Mouse (Mus musculus) cerebral cortex, adult 2 months (tissue): ENCODE results near the gene Tmem88b.

Experiments
- WGBS: fragments of 180-500 bp; shearing (Covaris S2); methylation state at CpG from one replicate; pipeline ENCODE4 v1.1.7; 2018; 5-methylcytosine and 5-hydroxymethylcytosine counted together

The Tmem88b gene

GRCm38 (mm10) chr4:155788833-155789232 lies 3.2 kb upstream of the Tmem88b start:
- WGBS, result 86% methylated on average over 4 of the region's 4 CpGs

- WGBS, result 71% methylated on average over 3 of the region's 3 CpGs
These were observed 2.6 kb upstream of the Tmem88b start for GRCm38 (mm10) chr4:155788300-155788699.

GRCm38 (mm10) chr4:155785246-155785645 lies 428 bp downstream of the Tmem88b start:
- WGBS, result 77% methylated on average over 10 of the region's 10 CpGs

- under 1% methylated on average over 52 of the region's 52 CpGs for WGBS
These were observed 1.5 kb downstream of the Tmem88b start for GRCm38 (mm10) chr4:155784081-155784701.

GRCm38 (mm10) chr4:155783486-155784080 lies 2.1 kb downstream of the Tmem88b start:
- WGBS, result 16% methylated on average over 16 of the region's 16 CpGs

GRCm38 (mm10) chr4:155780895-155781294 lies 4.8 kb downstream of the Tmem88b start:
- WGBS, result 43% methylated on average over 6 of the region's 6 CpGs

GRCm38 (mm10) chr4:155779498-155779897 lies 6.2 kb downstream of the Tmem88b start:
- 62% methylated on average over 4 of the region's 4 CpGs for WGBS

- 75% methylated on average over 2 of the region's 2 CpGs for WGBS
These were observed 7.9 kb downstream of the Tmem88b start for GRCm38 (mm10) chr4:155777816-155778215.

GRCm38 (mm10) chr4:155776704-155777335 lies 8.9 kb downstream of the Tmem88b start:
- 61% methylated on average over 2 of the region's 2 CpGs for WGBS

- WGBS, result 70% methylated on average over 3 of the region's 3 CpGs
These were observed 9.8 kb downstream of the Tmem88b start for GRCm38 (mm10) chr4:155775855-155776254.

GRCm38 (mm10) chr4:155774971-155775740 lies 10.5 kb downstream of the Tmem88b start:
- WGBS, result 10% methylated on average over 9 of the region's 9 CpGs

- WGBS, result 1% methylated on average over 35 of the region's 35 CpGs
These were observed 11.4 kb downstream of the Tmem88b start, which contains the start of gene Vwa1 for GRCm38 (mm10) chr4:155774280-155774754. Vwa1 (minus strand) TSS chr4:155774698.

GRCm38 (mm10) chr4:155773335-155774078 lies 12.2 kb downstream of the Tmem88b start:
- 54% methylated on average over 5 of the region's 5 CpGs for WGBS

GRCm38 (mm10) chr4:155772786-155773185 lies 12.9 kb downstream of the Tmem88b start:
- 76% methylated on average over 13 of the region's 13 CpGs for WGBS

GRCm38 (mm10) chr4:155771706-155772105 lies 14.0 kb downstream of the Tmem88b start:
- 86% methylated on average over 2 of the region's 2 CpGs for WGBS

- WGBS, result 33% methylated on average over 24 of the region's 24 CpGs
These were observed 15.0 kb downstream of the Tmem88b start for GRCm38 (mm10) chr4:155770626-155771025.

- WGBS, result under 1% methylated on average over 39 of the region's 39 CpGs
These were observed 15.7 kb downstream of the Tmem88b start for GRCm38 (mm10) chr4:155769880-155770512.

- 69% methylated on average over 5 of the region's 5 CpGs for WGBS
These were observed 16.2 kb downstream of the Tmem88b start for GRCm38 (mm10) chr4:155769496-155769879.

- WGBS, result 86% methylated on average over 3 of the region's 3 CpGs
These were observed 23.3 kb downstream of the Tmem88b start for GRCm38 (mm10) chr4:155762357-155762756.

GRCm38 (mm10) chr4:155761356-155762099 lies 24.1 kb downstream of the Tmem88b start:
- 2% methylated on average over 28 of the region's 28 CpGs for WGBS
